Mouse (Mus musculus) erythroblast, embryonic 14.5 days (primary cell): ENCODE measurements around the gene Secisbp2.

Source experiments
- GATA1 ChIP-seq: IDR thresholded peaks from 2 replicates; pipeline ENCODE4 v1.6.1; 2012; ENCODE audit warnings: low read length, inconsistent platforms, mixed read lengths
- TAL1 ChIP-seq: IDR thresholded peaks from 3 replicates; pipeline ENCODE4 v1.6.1; 2012; ENCODE audit warnings: low read length, inconsistent platforms, mixed read lengths

DNA sequence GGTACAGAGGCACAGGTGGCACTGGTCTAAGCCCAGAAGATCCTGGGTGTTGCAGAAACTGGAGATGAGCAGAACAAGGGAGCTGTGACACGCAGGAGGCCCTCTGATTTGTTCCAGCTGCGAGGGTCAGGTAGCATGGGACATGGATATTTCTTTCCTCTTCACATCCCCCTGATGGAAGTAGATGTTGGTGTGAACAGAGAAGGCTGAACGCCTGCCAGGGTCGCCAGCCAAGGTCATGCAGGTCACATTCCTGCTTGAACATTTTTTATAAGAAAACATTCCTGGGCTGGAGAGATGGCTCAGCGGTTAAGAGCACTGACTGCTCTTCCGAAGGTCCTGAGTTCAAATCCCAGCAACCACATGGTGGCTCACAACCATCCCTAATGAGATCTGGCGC, 75.9 kb downstream of the Secisbp2 start:
- TF ChIP-seq GATA1 (no peak), TAL1 (no peak)
